Mouse (Mus musculus): ENCODE measurements around the gene Pola1.
A peak's percentile ranks its signal among the peaks of the same experiment; 100 is the strongest.

The Pola1 gene

GRCm38 (mm10) chrX:93289076-93289475 lies 342.9 kb downstream of the Pola1 start:
- DNase-seq (ENCODE audit: low read depth) = no peak

GRCm38 (mm10) chrX:93288339-93288738 lies 343.6 kb downstream of the Pola1 start:
- DNase-seq (ENCODE audit: low read depth) = no peak

GRCm38 (mm10) chrX:93286291-93286893 lies 345.6 kb downstream of the Pola1 start, which contains the start of gene Arx:
Gene Arx, plus strand, starts transcription at chrX:93286445.
- DNase-seq (ENCODE audit: low read depth) = no peak

GRCm38 (mm10) chrX:93285091-93285490 lies 346.9 kb downstream of the Pola1 start:
- DNase-seq (ENCODE audit: low read depth) = no peak

GRCm38 (mm10) chrX:93281756-93282155 lies 350.2 kb downstream of the Pola1 start:
- no peak for DNase-seq (ENCODE audit: low read depth)

- peak; percentile 70 for DNase-seq (ENCODE audit: low read depth)
Observed at GRCm38 (mm10) chrX:93281028-93281723, 350.8 kb downstream of the Pola1 start.

GRCm38 (mm10) chrX:93279940-93280339 lies 352.0 kb downstream of the Pola1 start:
- DNase-seq (ENCODE audit: low read depth) = no peak

- DNase-seq (ENCODE audit: low read depth) = no peak
Observed at GRCm38 (mm10) chrX:93275689-93276088, 356.3 kb downstream of the Pola1 start.
